ENCODE assay signal across 33 mouse cellular contexts in genomic region chr3:108451969-108452368, GRCm38 (mm10).
"Had no signal": no experiment of that assay in that cellular context is flagged by ENCODE, and none has a peak within 500 bp of the region (broad histone marks: within the 10 kb centered on the region; RNA-seq: fewer than 3 reads in every experiment).

No protein-coding gene starts in this region.

- H3K4me2 ChIP-seq: heart, embryonic 12.5 days; heart, embryonic 13.5 days; heart, embryonic 15.5 days; hindbrain, embryonic 12.5 days; hindbrain, embryonic 13.5 days; hindbrain, embryonic 14.5 days; hindbrain, embryonic 15.5 days; kidney, embryonic 15.5 days had no signal

- H3K27ac ChIP-seq: heart, embryonic 13.5 days; heart, embryonic 15.5 days; hindbrain, embryonic 10.5 days; hindbrain, embryonic 12.5 days; hindbrain, embryonic 13.5 days; hindbrain, embryonic 14.5 days; hindbrain, embryonic 15.5 days; hindbrain, postnatal 0 days; kidney, embryonic 15.5 days; kidney, postnatal 0 days; layer of hippocampus, adult 2 months; left cerebral cortex, adult 2 months had no signal

- H3K9ac ChIP-seq: heart, embryonic 12.5 days; heart, embryonic 13.5 days; heart, embryonic 15.5 days; hindbrain, embryonic 12.5 days; hindbrain, embryonic 13.5 days; hindbrain, embryonic 14.5 days; hindbrain, embryonic 15.5 days; kidney, embryonic 15.5 days had no signal

- H3K36me3 ChIP-seq: heart, embryonic 12.5 days; heart, embryonic 13.5 days; heart, embryonic 15.5 days; hindbrain, embryonic 10.5 days; hindbrain, embryonic 12.5 days; hindbrain, embryonic 13.5 days; hindbrain, embryonic 15.5 days; kidney, embryonic 15.5 days had no signal

- DNase-seq: heart, postnatal 10 days; heart, postnatal 14 days; heart, postnatal 36 days; heart, postnatal 4 days; kidney, adult 11 months; kidney, adult 18-20 months; kidney, adult 2 months; kidney, adult 8-10 months; kidney, adult 9 months; kidney, postnatal 10 days; kidney, postnatal 14 days; kidney, postnatal 25 days; kidney, postnatal 36 days; kidney, postnatal 4 days; layer of hippocampus, adult 9-11 months; layer of hippocampus, postnatal 36 days had no signal

- ATAC-seq: hindbrain, embryonic 16.5 days; hindbrain, postnatal 0 days; inflammation-experienced regulatory T-cells, adult 6 months; intestine, embryonic 16.5 days; intestine, postnatal 0 days had no signal

- H3K4me1 ChIP-seq: heart, embryonic 13.5 days; heart, embryonic 15.5 days; hindbrain, embryonic 10.5 days; hindbrain, embryonic 12.5 days; hindbrain, embryonic 13.5 days; hindbrain, embryonic 15.5 days; kidney, embryonic 15.5 days had no signal

- H3K9me3 ChIP-seq: heart, embryonic 12.5 days; heart, embryonic 13.5 days; heart, embryonic 15.5 days; hindbrain, embryonic 10.5 days; hindbrain, embryonic 12.5 days; hindbrain, embryonic 13.5 days; hindbrain, embryonic 15.5 days; kidney, embryonic 15.5 days had no signal

- H3K4me3 ChIP-seq: heart, embryonic 12.5 days; heart, embryonic 13.5 days; heart, embryonic 15.5 days; hindbrain, embryonic 10.5 days; hindbrain, embryonic 12.5 days; hindbrain, embryonic 13.5 days; hindbrain, embryonic 15.5 days; kidney, embryonic 15.5 days; layer of hippocampus, adult 2 months; left cerebral cortex, adult 2 months had no signal

- H3K27me3 ChIP-seq: heart, embryonic 13.5 days; heart, embryonic 15.5 days; hindbrain, embryonic 12.5 days; hindbrain, embryonic 13.5 days; hindbrain, embryonic 15.5 days; kidney, embryonic 15.5 days had no signal
